10 mouse cellular contexts compared by ENCODE assay signal in the genomic region with DNA sequence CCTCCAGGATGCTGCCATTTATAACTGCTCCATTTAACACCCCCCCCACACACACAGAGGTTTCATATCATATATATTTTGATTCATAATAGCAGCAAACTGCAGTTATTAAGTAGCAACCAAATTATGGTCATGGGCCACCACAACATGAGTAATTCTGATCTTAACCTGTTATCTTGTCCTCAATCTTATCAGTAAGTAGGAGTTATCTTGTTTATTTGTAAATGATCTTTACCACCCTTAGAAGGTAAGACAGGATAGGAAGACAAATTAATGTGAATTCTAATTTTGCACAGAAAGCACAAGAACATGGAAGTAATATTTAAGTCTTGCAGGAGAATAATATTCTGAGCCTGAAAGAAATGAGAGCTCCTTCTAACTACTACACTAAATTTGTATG. TPM values are rescaled to one million over a fixed set of nuclear protein-coding genes. Genes with fewer than 3 reads are reported as not detected.
A peak's percentile ranks its signal among the peaks of the same experiment; 100 is the strongest.
DNase-seq lines count a peak whose midpoint lies in the region; ATAC-seq and TF ChIP-seq lines count a peak whose summit lies in the region.
"Had no signal": no experiment of that assay in that cellular context is flagged by ENCODE, and none has a peak within 500 bp of the region (broad histone marks: within the 10 kb centered on the region; RNA-seq: fewer than 3 reads in every experiment).

No protein-coding gene starts in this region.

- H3K9me3 ChIP-seq in hindbrain, embryonic 12.5 days (replicated peaks): no peaks in the 10 kb centered on the region
- H3K9me3 ChIP-seq in liver, postnatal 0 days (ENCODE audit: low read length): no peaks in the 10 kb centered on the region

- TF ChIP-seq CTCF in C2C12 (IDR thresholded peaks at IDR 0.05; ENCODE audit: control insufficient read depth, insufficient read depth, insufficient read length): no peak
- TF ChIP-seq CTCF in liver, postnatal 0 days (IDR thresholded peaks at IDR 0.05; ENCODE audit: low read depth): no peak
- TF ChIP-seq CTCF in thymus, adult 2 months (IDR thresholded peaks at IDR 0.05; ENCODE audit: borderline replicate concordance, control insufficient read depth, extremely low read depth, insufficient read depth, low read length, poor library complexity): no peak

- no peaks in the 10 kb centered on the region for H3K27me3 ChIP-seq in C2C12 (ENCODE audit: control insufficient read depth, insufficient read depth, insufficient read length)
- no peaks in the 10 kb centered on the region for H3K27me3 ChIP-seq in hindbrain, embryonic 12.5 days
- no peaks in the 10 kb centered on the region for H3K27me3 ChIP-seq in liver, postnatal 0 days (ENCODE audit: insufficient read depth, low read length)
- H3K27me3 ChIP-seq in thymus, adult 2 months (ENCODE audit: control insufficient read depth, insufficient read depth, low read length): no peaks in the 10 kb centered on the region

- H3K4me1 ChIP-seq in hindbrain, embryonic 12.5 days: peaks cover 9% of the 10 kb centered on the region
- peaks cover 7% of the 10 kb centered on the region for H3K4me1 ChIP-seq in liver, postnatal 0 days (ENCODE audit: insufficient read depth)
- H3K4me1 ChIP-seq in thymus, adult 2 months (replicated peaks; ENCODE audit: control insufficient read depth, insufficient read depth, low read length): peaks cover 2% of the 10 kb centered on the region; the same call in 1 of the 2 replicates

- ATAC-seq in hindbrain, embryonic 12.5 days (ENCODE audit: low FRiP score): no peak
- ATAC-seq in liver, postnatal 0 days: no peak

- no peak overlapping the region for H3ac ChIP-seq in C2C12 (ENCODE audit: control insufficient read depth, insufficient read length, low read depth)

- DNase-seq in 416B (ENCODE audit: low read depth): peak; percentile 11
- no peak for DNase-seq in liver, postnatal 0 days
- DNase-seq in cerebellum, postnatal 4 days (ENCODE audit: low spot score in 2 of 2): no peak
- no peak for DNase-seq in c-Kit-positive CD71-positive TER-119-positive erythroid progenitor cells, embryonic 14.5 days (ENCODE audit: low spot score)
- no peak for DNase-seq in thymus, adult 2 months
- DNase-seq: kidney, adult 9 months; thymus, postnatal 4 days had no signal

- TF ChIP-seq POLR2A in thymus, adult 2 months (IDR thresholded peaks at IDR 0.05; ENCODE audit: control insufficient read depth, extremely low read depth, insufficient read depth, low read length, poor library complexity): no peak

- TF ChIP-seq EP300 in liver, postnatal 0 days (IDR thresholded peaks at IDR 0.05; ENCODE audit: low read depth): no peak

- H3K36me3 ChIP-seq in C2C12 (ENCODE audit: control insufficient read depth, insufficient read depth): peaks cover 39% of the 10 kb centered on the region
- peaks cover 36% of the 10 kb centered on the region for H3K36me3 ChIP-seq in hindbrain, embryonic 12.5 days
- peaks cover 33% of the 10 kb centered on the region for H3K36me3 ChIP-seq in liver, postnatal 0 days (replicated peaks; ENCODE audit: insufficient read depth, low read length)
- H3K36me3 ChIP-seq in thymus, adult 2 months (ENCODE audit: control insufficient read depth, insufficient read depth, low read length): peaks cover 18% of the 10 kb centered on the region

- H3K79me2 ChIP-seq in C2C12 (ENCODE audit: control insufficient read depth, insufficient read depth): peaks cover 48% of the 10 kb centered on the region

- H3K27ac ChIP-seq in hindbrain, embryonic 12.5 days: no peak overlapping the region
- H3K27ac ChIP-seq in liver, postnatal 0 days (ENCODE audit: low read depth): no peak overlapping the region
- no peak overlapping the region for H3K27ac ChIP-seq in thymus, adult 2 months (ENCODE audit: control insufficient read depth, insufficient read depth, low read length)

- H3K9ac ChIP-seq in hindbrain, embryonic 12.5 days: no peak overlapping the region
- H3K9ac ChIP-seq in liver, postnatal 0 days (replicated peaks): peak overlapping the region; percentile 84

- peaks cover 14% of the 10 kb centered on the region for H3K79me3 ChIP-seq in C2C12 (ENCODE audit: low read depth)

- H3K4me3 ChIP-seq in C2C12 (ENCODE audit: insufficient read depth, poor library complexity, severe bottlenecking): peak overlapping the region; percentile 71
- H3K4me3 ChIP-seq in hindbrain, embryonic 12.5 days: peak overlapping the region; percentile 81
- peak overlapping the region; percentile 75 for H3K4me3 ChIP-seq in liver, postnatal 0 days (ENCODE audit: low read depth, low read length)
- no peak overlapping the region for H3K4me3 ChIP-seq in thymus, adult 2 months (ENCODE audit: control insufficient read depth, insufficient read depth, low read length)

- H3K4me2 ChIP-seq in hindbrain, embryonic 12.5 days (replicated peaks): peak overlapping the region; percentile 75
- peak overlapping the region; percentile 82 for H3K4me2 ChIP-seq in liver, postnatal 0 days (ENCODE audit: low read depth, low read length)

TF ChIP-seq in C2C12, 6 proteins besides CTCF, POLR2A, EP300 and RAD21:
- TF ChIP-seq FOSL1 (IDR thresholded peaks at IDR 0.05; ENCODE audit: insufficient read depth, low read length, poor library complexity, severe bottlenecking) (no peak), USF1 (IDR thresholded peaks at IDR 0.05; ENCODE audit: low read depth) (no peak), MYOD1 (IDR thresholded peaks at IDR 0.05; ENCODE audit: control insufficient read depth, insufficient read length, low read depth) (no peak), MAX (IDR thresholded peaks at IDR 0.05) (no peak), MYOG (IDR thresholded peaks at IDR 0.05; ENCODE audit: control insufficient read depth, extremely low read depth, insufficient read length) (no peak), CEBPB (IDR thresholded peaks at IDR 0.05; ENCODE audit: low read depth) (no peak)

RNA-seq across cellular contexts. Expression of gene Palb2, which starts 1.0 kb away (rescaled TPM):
- polyA plus RNA-seq in C2C12 (2012; fragmentation: generic; extraction: Trizol): 2.8 TPM
- 13.3 and 13.5 TPM in 2 replicates for polyA plus RNA-seq in hindbrain, embryonic 12.5 days (2016; fragmentation: Nextera tagmentation; extraction: Ambion mirVana)
- polyA plus RNA-seq in liver, postnatal 0 days (2015; fragmentation: Nextera tagmentation; extraction: Ambion mirVana): 4.5 and 6.5 TPM in 2 replicates
- 5.9 and 6.1 TPM in 2 replicates for polyA plus RNA-seq in thymus, adult 2 months (2012; rRNA removed)

RNA-seq across cellular contexts. Expression of gene Dctn5, which starts 1.0 kb away (rescaled TPM):
- polyA plus RNA-seq in C2C12 (2012; fragmentation: generic; extraction: Trizol): 59.1 TPM
- 124 and 135 TPM in 2 replicates for polyA plus RNA-seq in hindbrain, embryonic 12.5 days (2016; fragmentation: Nextera tagmentation; extraction: Ambion mirVana)
- 30.5 and 33.1 TPM in 2 replicates for polyA plus RNA-seq in liver, postnatal 0 days (2015; fragmentation: Nextera tagmentation; extraction: Ambion mirVana)
- 99.5 and 130 TPM in 2 replicates for polyA plus RNA-seq in thymus, adult 2 months (2012; rRNA removed)

RNA-seq across cellular contexts. Expression of gene Plk1, which starts 27.4 kb away (rescaled TPM):
- 161 TPM for polyA plus RNA-seq in C2C12 (2012; fragmentation: generic; extraction: Trizol)
- 89.9 and 95.2 TPM in 2 replicates for polyA plus RNA-seq in hindbrain, embryonic 12.5 days (2016; fragmentation: Nextera tagmentation; extraction: Ambion mirVana)
- polyA plus RNA-seq in liver, postnatal 0 days (2015; fragmentation: Nextera tagmentation; extraction: Ambion mirVana): 35.9 and 43.4 TPM in 2 replicates
- polyA plus RNA-seq in thymus, adult 2 months (2012; rRNA removed): 71.8 and 93.5 TPM in 2 replicates

RNA-seq across cellular contexts. Expression of gene Ndufab1, which starts 30.1 kb away (rescaled TPM):
- polyA plus RNA-seq in C2C12 (2012; fragmentation: generic; extraction: Trizol): 813 TPM
- polyA plus RNA-seq in hindbrain, embryonic 12.5 days (2016; fragmentation: Nextera tagmentation; extraction: Ambion mirVana): 511 and 556 TPM in 2 replicates
- polyA plus RNA-seq in liver, postnatal 0 days (2015; fragmentation: Nextera tagmentation; extraction: Ambion mirVana): 554 and 564 TPM in 2 replicates
- polyA plus RNA-seq in thymus, adult 2 months (2012; rRNA removed): 361 and 467 TPM in 2 replicates

RNA-seq across cellular contexts. Expression of gene Ern2, which starts 54.2 kb away (rescaled TPM):
- not detected for polyA plus RNA-seq in C2C12 (2012; fragmentation: generic; extraction: Trizol)
- 0.40 and 0.56 TPM in 2 replicates for polyA plus RNA-seq in hindbrain, embryonic 12.5 days (2016; fragmentation: Nextera tagmentation; extraction: Ambion mirVana)
- not detected in 2 replicates for polyA plus RNA-seq in liver, postnatal 0 days (2015; fragmentation: Nextera tagmentation; extraction: Ambion mirVana)
- polyA plus RNA-seq in thymus, adult 2 months (2012; rRNA removed): 0.11 and 0.17 TPM in 2 replicates
- polyA plus RNA-seq: activated CD4-positive, CD25-positive, alpha-beta regulatory T cell, adult 4 months had no signal
